Mouse (Mus musculus) myocyte (in vitro differentiated cells): ENCODE results near the gene Scd1.

Experiments used
- CEBPB ChIP-seq: IDR thresholded peaks from 2 replicates; pipeline ENCODE4 v1.6.1; 2011; ENCODE audit warnings: mild to moderate bottlenecking, moderate library complexity; ENCODE audit not compliant: poor library complexity, insufficient read depth, severe bottlenecking
- POLR2A ChIP-seq: IDR thresholded peaks from one replicate; pipeline ENCODE4 v1.6.1; 2011; ENCODE audit warnings: low read depth, mild to moderate bottlenecking, control low read depth, moderate library complexity; ENCODE audit not compliant: insufficient read length
- POLR2AphosphoS2 ChIP-seq: IDR thresholded peaks from one replicate; pipeline ENCODE4 v1.6.1; 2011; ENCODE audit warnings: low read depth, control low read depth; ENCODE audit not compliant: insufficient read length
- REST ChIP-seq: IDR thresholded peaks from one replicate; pipeline ENCODE4 v1.6.1; 2011; ENCODE audit warnings: mild to moderate bottlenecking, control low read depth, moderate library complexity; ENCODE audit not compliant: insufficient read depth, insufficient read length
- SRF ChIP-seq: IDR thresholded peaks from one replicate; pipeline ENCODE4 v1.6.1; 2011; ENCODE audit warnings: low read depth; ENCODE audit not compliant: control insufficient read depth, insufficient read length
- TCF12 ChIP-seq: IDR thresholded peaks from one replicate; pipeline ENCODE4 v1.6.1; 2011; ENCODE audit warnings: mild to moderate bottlenecking, control low read depth; ENCODE audit not compliant: poor library complexity, insufficient read depth, severe bottlenecking
- USF1 ChIP-seq: IDR thresholded peaks from one replicate; pipeline ENCODE4 v1.6.1; 2011; ENCODE audit warnings: low read depth, mild to moderate bottlenecking, control low read depth, moderate library complexity

GRCm38 (mm10) chr19:44439302-44439701 is 31.6 kb upstream of the Scd1 start:
- TF ChIP-seq REST (no peak), TCF12 (no peak), USF1 (no peak), POLR2A (no peak), SRF (no peak), CEBPB (no peak), POLR2AphosphoS2 (no peak)
